Mouse (Mus musculus): Measurements from ENCODE around the gene Pbx2. TPM values are rescaled to one million over a fixed set of nuclear protein-coding genes. Genes with fewer than 3 reads are reported as not detected.

The Pbx2 gene
- polyA plus RNA-seq, 1 experiment, result 18.1 TPM

GRCm38 (mm10) chr17:34561200-34561599 is 29.9 kb upstream of the Pbx2 start:
- TF ChIP-seq MYOD1 (IDR thresholded peaks at IDR 0.05; ENCODE audit: control insufficient read depth, insufficient read length, low read depth) (no peak), FOSL1 (IDR thresholded peaks at IDR 0.05; ENCODE audit: insufficient read depth, low read length, poor library complexity, severe bottlenecking) (no peak), MYOG (IDR thresholded peaks at IDR 0.05; ENCODE audit: control insufficient read depth, extremely low read depth, insufficient read length) (no peak), USF1 (IDR thresholded peaks at IDR 0.05; ENCODE audit: low read depth) (no peak), CTCF (IDR thresholded peaks at IDR 0.05; ENCODE audit: control insufficient read depth, insufficient read depth, insufficient read length) (no peak), MAX (IDR thresholded peaks at IDR 0.05) (no peak), CEBPB (IDR thresholded peaks at IDR 0.05; ENCODE audit: low read depth) (no peak)
- Histone ChIP-seq H3K27me3 (ENCODE audit: control insufficient read depth, insufficient read depth, insufficient read length) (peaks cover 55% of the 10 kb centered on the region), H3K79me3 (ENCODE audit: low read depth) (no peaks in the 10 kb centered on the region), H3K4me3 (ENCODE audit: insufficient read depth, poor library complexity, severe bottlenecking) (no peak overlapping the region), H3ac (ENCODE audit: control insufficient read depth, insufficient read length, low read depth) (no peak overlapping the region), H3K79me2 (ENCODE audit: control insufficient read depth, insufficient read depth) (no peaks in the 10 kb centered on the region), H3K36me3 (ENCODE audit: control insufficient read depth, insufficient read depth) (no peaks in the 10 kb centered on the region)

GRCm38 (mm10) chr17:34562595-34562994 is 28.5 kb upstream of the Pbx2 start:
- Histone ChIP-seq H3ac (ENCODE audit: control insufficient read depth, insufficient read length, low read depth) (no peak overlapping the region), H3K36me3 (ENCODE audit: control insufficient read depth, insufficient read depth) (no peaks in the 10 kb centered on the region), H3K79me2 (ENCODE audit: control insufficient read depth, insufficient read depth) (no peaks in the 10 kb centered on the region), H3K27me3 (ENCODE audit: control insufficient read depth, insufficient read depth, insufficient read length) (peaks cover 65% of the 10 kb centered on the region), H3K79me3 (ENCODE audit: low read depth) (no peaks in the 10 kb centered on the region), H3K4me3 (ENCODE audit: insufficient read depth, poor library complexity, severe bottlenecking) (no peak overlapping the region)
- TF ChIP-seq USF1 (IDR thresholded peaks at IDR 0.05; ENCODE audit: low read depth), result no peak
- TF ChIP-seq FOSL1 (IDR thresholded peaks at IDR 0.05; ENCODE audit: insufficient read depth, low read length, poor library complexity, severe bottlenecking), result no peak
- no peak for TF ChIP-seq CEBPB (IDR thresholded peaks at IDR 0.05; ENCODE audit: low read depth)
- TF ChIP-seq MYOD1 (IDR thresholded peaks at IDR 0.05; ENCODE audit: control insufficient read depth, insufficient read length, low read depth), result no peak
- TF ChIP-seq CTCF (IDR thresholded peaks at IDR 0.05; ENCODE audit: control insufficient read depth, insufficient read depth, insufficient read length), result no peak
- TF ChIP-seq MAX (IDR thresholded peaks at IDR 0.05), result no peak

GRCm38 (mm10) chr17:34563354-34563753 is 27.7 kb upstream of the Pbx2 start:
- Histone ChIP-seq H3K79me3 (ENCODE audit: low read depth) (no peaks in the 10 kb centered on the region), H3ac (ENCODE audit: control insufficient read depth, insufficient read length, low read depth) (no peak overlapping the region), H3K4me3 (ENCODE audit: insufficient read depth, poor library complexity, severe bottlenecking) (no peak overlapping the region), H3K36me3 (ENCODE audit: control insufficient read depth, insufficient read depth) (no peaks in the 10 kb centered on the region), H3K79me2 (ENCODE audit: control insufficient read depth, insufficient read depth) (no peaks in the 10 kb centered on the region), H3K27me3 (ENCODE audit: control insufficient read depth, insufficient read depth, insufficient read length) (peaks cover 62% of the 10 kb centered on the region)
- TF ChIP-seq MAX (IDR thresholded peaks at IDR 0.05), result no peak

GRCm38 (mm10) chr17:34564003-34564421 is 27.1 kb upstream of the Pbx2 start, which contains the start of gene Notch4:
Gene Notch4 (plus strand): TSS chr17:34564268.
- no peak within 1 kb of the TSS for H3ac ChIP-seq (ENCODE audit: control insufficient read depth, insufficient read length, low read depth)
- no peak for TF ChIP-seq CEBPB (IDR thresholded peaks at IDR 0.05; ENCODE audit: low read depth)
- no peak for TF ChIP-seq FOSL1 (IDR thresholded peaks at IDR 0.05; ENCODE audit: insufficient read depth, low read length, poor library complexity, severe bottlenecking)
- H3K27me3 ChIP-seq (ENCODE audit: control insufficient read depth, insufficient read depth, insufficient read length), result peaks cover 57% of the 10 kb centered on the region
- H3K4me3 ChIP-seq (ENCODE audit: insufficient read depth, poor library complexity, severe bottlenecking), result no peak within 1 kb of the TSS
- H3K79me2 ChIP-seq (ENCODE audit: control insufficient read depth, insufficient read depth), result no peaks in the 10 kb centered on the region
- no peaks in the 10 kb centered on the region for H3K36me3 ChIP-seq (ENCODE audit: control insufficient read depth, insufficient read depth)
- no peaks in the 10 kb centered on the region for H3K79me3 ChIP-seq (ENCODE audit: low read depth)

- no peaks in the 10 kb centered on the region for H3K36me3 ChIP-seq (ENCODE audit: control insufficient read depth, insufficient read depth)
- H3K4me3 ChIP-seq (ENCODE audit: insufficient read depth, poor library complexity, severe bottlenecking), result no peak overlapping the region
- H3K79me3 ChIP-seq (ENCODE audit: low read depth), result no peaks in the 10 kb centered on the region
- H3ac ChIP-seq (ENCODE audit: control insufficient read depth, insufficient read length, low read depth), result no peak overlapping the region
- H3K79me2 ChIP-seq (ENCODE audit: control insufficient read depth, insufficient read depth), result no peaks in the 10 kb centered on the region
- H3K27me3 ChIP-seq (ENCODE audit: control insufficient read depth, insufficient read depth, insufficient read length), result peaks cover 52% of the 10 kb centered on the region
- TF ChIP-seq USF1 (IDR thresholded peaks at IDR 0.05; ENCODE audit: low read depth), result no peak
- TF ChIP-seq CEBPB (IDR thresholded peaks at IDR 0.05; ENCODE audit: low read depth), result no peak
- TF ChIP-seq MAX (IDR thresholded peaks at IDR 0.05), result no peak
- no peak for TF ChIP-seq MYOD1 (IDR thresholded peaks at IDR 0.05; ENCODE audit: control insufficient read depth, insufficient read length, low read depth)
- TF ChIP-seq MYOG (IDR thresholded peaks at IDR 0.05; ENCODE audit: control insufficient read depth, extremely low read depth, insufficient read length), result no peak
- no peak for TF ChIP-seq CTCF (IDR thresholded peaks at IDR 0.05; ENCODE audit: control insufficient read depth, insufficient read depth, insufficient read length)
- TF ChIP-seq FOSL1 (IDR thresholded peaks at IDR 0.05; ENCODE audit: insufficient read depth, low read length, poor library complexity, severe bottlenecking), result no peak
Observed at GRCm38 (mm10) chr17:34564796-34565195, 26.3 kb upstream of the Pbx2 start.

- Histone ChIP-seq H3K4me3 (ENCODE audit: insufficient read depth, poor library complexity, severe bottlenecking) (no peak overlapping the region), H3ac (ENCODE audit: control insufficient read depth, insufficient read length, low read depth) (no peak overlapping the region), H3K79me3 (ENCODE audit: low read depth) (no peaks in the 10 kb centered on the region), H3K27me3 (ENCODE audit: control insufficient read depth, insufficient read depth, insufficient read length) (peaks cover 48% of the 10 kb centered on the region), H3K36me3 (ENCODE audit: control insufficient read depth, insufficient read depth) (no peaks in the 10 kb centered on the region), H3K79me2 (ENCODE audit: control insufficient read depth, insufficient read depth) (no peaks in the 10 kb centered on the region)
- TF ChIP-seq MYOG (IDR thresholded peaks at IDR 0.05; ENCODE audit: control insufficient read depth, extremely low read depth, insufficient read length), result no peak
- no peak for TF ChIP-seq CEBPB (IDR thresholded peaks at IDR 0.05; ENCODE audit: low read depth)
- TF ChIP-seq FOSL1 (IDR thresholded peaks at IDR 0.05; ENCODE audit: insufficient read depth, low read length, poor library complexity, severe bottlenecking), result no peak
- TF ChIP-seq USF1 (IDR thresholded peaks at IDR 0.05; ENCODE audit: low read depth), result no peak
- TF ChIP-seq MYOD1 (IDR thresholded peaks at IDR 0.05; ENCODE audit: control insufficient read depth, insufficient read length, low read depth), result no peak
- TF ChIP-seq CTCF (IDR thresholded peaks at IDR 0.05; ENCODE audit: control insufficient read depth, insufficient read depth, insufficient read length), result no peak
- no peak for TF ChIP-seq MAX (IDR thresholded peaks at IDR 0.05)
Observed at GRCm38 (mm10) chr17:34567311-34567710, 23.8 kb upstream of the Pbx2 start.
